Mouse (Mus musculus): ENCODE measurements at regions not wholly inside any gene's neighbourhood (a gene's known extent, or its start where the extent isn't known, plus 50 kb on each side); places are given as distances from the start of the nearest gene placed in this dataset.

DNA sequence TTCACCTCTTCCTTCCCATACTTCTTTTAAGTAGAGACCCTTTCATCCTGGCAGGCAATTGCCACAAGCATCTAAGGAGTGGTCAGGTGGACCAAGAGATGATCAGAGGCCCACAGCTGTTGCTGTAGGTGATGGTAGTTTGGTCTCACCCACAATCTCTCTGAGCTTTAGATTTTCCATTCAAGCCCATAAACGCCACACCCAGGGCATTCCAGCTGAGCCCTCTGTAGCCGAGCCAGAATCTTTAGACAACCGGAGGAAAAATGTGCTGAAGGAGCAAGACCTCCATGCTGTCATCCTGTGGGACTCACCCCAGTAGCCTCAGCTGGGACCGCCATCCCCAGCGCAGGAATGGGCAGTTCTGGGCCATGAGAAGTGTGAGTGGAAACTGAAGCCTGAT lies 93.7 kb upstream of the Dlx2 start:
- no peak for DNase-seq (ENCODE audit: low spot score)

DNA sequence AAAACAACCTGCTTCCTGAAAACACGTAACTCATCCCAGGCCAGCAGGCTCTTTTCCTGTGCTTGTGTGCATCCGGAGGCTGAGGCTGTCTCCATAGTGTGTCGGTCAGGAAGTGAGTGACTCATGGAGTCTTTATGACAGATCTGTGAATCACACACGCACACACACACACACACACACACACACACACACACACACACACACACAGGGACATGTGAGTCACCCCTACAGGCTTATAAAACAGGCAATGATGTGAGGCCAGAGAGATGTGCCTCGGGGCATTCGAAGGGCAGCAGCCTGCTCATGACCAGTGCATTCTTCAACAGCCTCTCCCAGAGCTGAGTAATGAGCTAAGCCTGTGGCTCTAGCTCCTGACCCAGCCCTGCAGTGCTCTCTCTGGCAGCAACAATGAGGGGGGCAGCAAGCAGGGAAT lies 97.5 kb upstream of the Dlx2 start:
- DNase-seq (ENCODE audit: low spot score) = no peak

- DNase-seq (ENCODE audit: low spot score) = no peak
These were observed 97.4 kb upstream of the Itga6 start for GRCm38 (mm10) chr2:71647914-71648497.

- DNase-seq (ENCODE audit: low spot score) = no peak
These were observed 93.8 kb upstream of the Itga6 start for GRCm38 (mm10) chr2:71651662-71652061.

GRCm38 (mm10) chr2:71652261-71652801 lies 93.1 kb upstream of the Itga6 start:
- DNase-seq (ENCODE audit: low spot score) = no peak

DNA sequence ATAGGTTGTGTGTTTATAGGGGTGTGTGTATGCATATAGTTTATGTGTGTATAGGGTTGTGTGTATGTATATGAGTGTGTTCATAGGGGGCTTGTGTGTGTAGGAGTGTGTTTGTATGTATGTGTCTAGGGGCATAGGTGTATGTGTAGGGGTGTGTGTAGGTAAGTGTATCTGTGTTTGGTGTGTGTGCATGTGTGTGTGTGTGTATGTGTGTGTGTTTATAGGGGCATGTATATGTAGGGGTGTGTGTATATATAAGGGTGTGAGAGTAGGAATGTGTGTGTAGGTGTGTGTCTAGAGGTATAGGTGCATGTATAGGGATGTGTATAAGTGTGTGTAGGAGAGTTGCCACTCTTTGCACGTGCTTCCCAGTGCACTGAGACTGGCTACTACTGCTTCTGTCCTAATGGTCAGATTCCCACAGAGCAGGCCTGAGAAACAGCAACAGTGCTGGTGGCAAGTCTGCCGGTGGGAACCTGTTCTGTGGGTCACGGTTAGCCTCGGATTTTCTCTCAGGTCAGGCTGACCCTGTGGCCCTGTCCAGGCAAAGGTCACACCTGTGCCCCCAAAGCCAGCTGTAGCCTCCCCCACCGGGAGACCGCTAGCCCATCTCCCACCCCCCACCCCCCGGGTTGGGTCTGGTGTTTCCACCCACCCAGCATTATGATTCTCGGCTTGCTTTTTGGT lies 90.5 kb upstream of the Itga6 start:
- DNase-seq (ENCODE audit: low spot score) = no peak

GRCm38 (mm10) chr2:71655504-71656390 lies 89.7 kb upstream of the Itga6 start:
- DNase-seq (ENCODE audit: low spot score) = no peak

- DNase-seq (ENCODE audit: low spot score) = no peak
These were observed 88.7 kb upstream of the Itga6 start for GRCm38 (mm10) chr2:71656611-71657244.

DNA sequence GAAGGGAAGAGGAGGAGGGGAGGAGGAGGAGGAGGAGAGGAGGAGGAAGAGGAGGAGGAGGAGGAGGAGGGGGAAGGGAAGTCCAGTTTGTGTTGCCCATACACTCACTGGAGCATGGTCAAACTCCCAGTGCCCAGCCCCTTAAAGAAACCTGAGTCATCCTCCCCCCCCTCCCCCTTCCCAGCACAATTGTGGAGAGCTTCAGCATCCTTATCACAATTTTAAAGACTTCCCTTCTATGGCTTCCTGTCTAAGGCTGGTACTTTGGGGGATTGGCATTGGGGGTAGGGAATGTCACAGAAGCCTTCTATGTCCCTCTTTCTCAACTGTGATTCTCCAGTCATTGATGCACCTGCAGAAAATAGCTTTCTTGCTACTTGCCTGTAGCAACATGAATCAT lies 84.0 kb upstream of the Itga6 start:
- DNase-seq (ENCODE audit: low spot score) = no peak

GRCm38 (mm10) chr2:71661986-71662385 lies 83.4 kb upstream of the Itga6 start:
- DNase-seq (ENCODE audit: low spot score) = no peak

- DNase-seq (ENCODE audit: low spot score) = no peak
These were observed 82.0 kb upstream of the Itga6 start for GRCm38 (mm10) chr2:71663453-71663852.

DNA sequence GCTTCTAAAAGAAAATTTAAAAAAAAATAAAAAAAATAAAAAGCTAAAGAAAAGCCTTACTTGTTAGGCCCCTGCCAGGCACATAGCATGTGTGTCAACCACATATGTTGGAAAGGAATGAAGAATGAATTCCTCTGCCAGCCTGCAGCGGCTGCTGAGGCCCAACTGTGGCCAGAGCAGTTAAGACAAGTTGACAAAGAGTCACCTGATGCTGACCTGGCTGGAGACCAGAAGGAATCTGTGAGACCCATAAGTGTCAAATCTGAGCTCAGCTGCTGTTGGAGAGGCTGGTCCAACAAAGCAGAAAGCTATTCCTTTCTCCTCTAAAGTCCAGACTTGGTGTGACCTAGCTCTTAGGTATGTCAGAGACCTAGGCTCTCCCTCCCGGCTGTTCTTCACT lies 78.5 kb upstream of the Itga6 start:
- DNase-seq (ENCODE audit: low spot score) = no peak

DNA sequence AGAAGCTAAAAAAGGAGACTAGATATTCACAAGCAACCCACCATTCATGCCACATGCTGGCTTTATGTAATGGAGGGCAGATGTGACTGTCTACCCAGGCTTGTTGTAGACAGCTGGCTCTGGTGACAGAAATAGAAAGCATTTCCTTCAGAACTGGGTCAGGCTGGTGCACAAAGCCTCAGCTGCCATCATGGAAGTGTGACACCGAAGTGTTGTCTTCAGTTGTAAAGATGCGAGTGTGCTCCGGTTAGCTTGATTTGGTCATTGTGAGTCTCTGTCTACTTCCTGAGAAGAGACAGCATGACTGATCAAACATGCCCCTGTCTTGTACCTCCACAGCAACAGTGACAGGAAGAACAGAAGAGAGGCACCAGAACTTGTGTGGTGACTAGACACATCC lies 77.7 kb upstream of the Itga6 start:
- DNase-seq (ENCODE audit: low spot score) = no peak

- no peak for DNase-seq (ENCODE audit: low spot score)
These were observed 75.1 kb upstream of the Itga6 start for GRCm38 (mm10) chr2:71670228-71670790.

- no peak for DNase-seq (ENCODE audit: low spot score)
These were observed 74.5 kb upstream of the Itga6 start for GRCm38 (mm10) chr2:71670882-71671281.

- no peak for DNase-seq (ENCODE audit: low spot score)
These were observed 72.1 kb upstream of the Itga6 start for GRCm38 (mm10) chr2:71673087-71673920.

DNA sequence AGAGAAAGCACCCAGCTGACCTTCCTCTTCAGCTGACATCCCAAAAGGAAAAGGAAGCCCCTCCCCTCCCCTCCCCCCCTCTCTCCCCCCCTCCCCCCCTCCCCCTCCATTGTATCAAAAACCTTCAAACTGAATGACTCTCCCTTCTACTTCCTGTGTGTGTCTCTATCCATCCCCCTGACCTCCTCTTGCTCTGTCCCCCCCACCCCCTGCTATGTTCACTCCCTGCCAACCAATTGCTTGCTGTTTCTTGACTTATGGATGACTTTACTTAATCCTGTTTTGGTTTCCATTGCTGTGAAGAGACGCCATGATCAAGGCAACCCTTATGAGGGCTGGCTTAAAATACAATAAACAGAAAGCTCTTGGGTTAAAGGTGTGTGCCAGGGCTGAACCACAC lies 64.7 kb upstream of the Itga6 start:
- DNase-seq (ENCODE audit: low spot score) = no peak

DNA sequence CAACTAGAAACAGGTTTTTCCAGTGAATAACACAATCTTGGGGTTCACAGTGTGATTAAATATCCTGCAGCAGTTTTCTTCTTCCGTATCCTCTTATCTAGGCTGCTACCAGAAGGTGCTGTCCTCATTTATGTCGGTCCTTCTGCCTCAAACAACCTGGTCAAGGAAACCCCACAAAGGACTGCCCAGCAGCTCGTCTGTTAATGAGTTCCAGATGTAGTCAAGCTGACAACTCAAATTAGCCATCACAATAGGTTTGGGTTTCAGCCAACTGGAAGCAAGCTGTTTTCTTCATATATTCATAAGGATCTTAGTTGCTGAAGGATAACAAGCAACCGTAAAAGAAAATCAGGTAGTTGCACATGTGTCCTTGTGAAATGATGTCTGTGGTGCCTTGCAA lies 64.3 kb upstream of the Itga6 start:
- DNase-seq (ENCODE audit: low spot score) = no peak

- no peak for DNase-seq (ENCODE audit: low spot score)
These were observed 62.0 kb upstream of the Itga6 start for GRCm38 (mm10) chr2:71683375-71683774.

GRCm38 (mm10) chr2:71685239-71685638 lies 60.2 kb upstream of the Itga6 start:
- no peak for DNase-seq (ENCODE audit: low spot score)

DNA sequence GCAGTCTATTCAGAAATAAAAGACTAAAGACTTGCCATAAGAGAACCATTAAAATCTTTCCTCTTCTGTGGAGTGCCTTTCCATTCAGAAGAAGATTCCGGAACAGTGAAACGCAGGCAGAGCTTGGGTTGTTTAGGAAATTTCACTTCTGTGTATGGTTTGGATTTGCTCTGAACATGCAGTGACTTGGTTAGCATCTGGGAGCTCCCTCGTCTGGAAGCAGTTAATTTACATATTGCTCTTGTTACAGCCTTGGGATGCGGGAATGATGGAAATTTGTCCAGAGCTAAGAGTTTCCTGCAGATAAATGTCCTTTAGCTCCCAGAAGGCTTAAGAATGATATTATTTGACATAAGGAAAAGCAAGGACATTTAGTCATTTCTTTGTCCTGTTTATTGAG lies 56.4 kb upstream of the Itga6 start:
- no peak for DNase-seq (ENCODE audit: low spot score)
